Mouse (Mus musculus): Measurements from ENCODE around the gene Inha. TPM values are rescaled to one million over a fixed set of nuclear protein-coding genes. Genes with fewer than 3 reads are reported as not detected.

Gene Inha
- polyA plus RNA-seq, 1 experiment from 2014 or later, result 4.6 TPM

- peaks cover 40% of the 10 kb centered on the region for H3K27me3 ChIP-seq
- no peak overlapping the region for H3K27ac ChIP-seq
Measured at GRCm38 (mm10) chr1:75477264-75477965, 29.5 kb upstream of the Inha start.

DNA sequence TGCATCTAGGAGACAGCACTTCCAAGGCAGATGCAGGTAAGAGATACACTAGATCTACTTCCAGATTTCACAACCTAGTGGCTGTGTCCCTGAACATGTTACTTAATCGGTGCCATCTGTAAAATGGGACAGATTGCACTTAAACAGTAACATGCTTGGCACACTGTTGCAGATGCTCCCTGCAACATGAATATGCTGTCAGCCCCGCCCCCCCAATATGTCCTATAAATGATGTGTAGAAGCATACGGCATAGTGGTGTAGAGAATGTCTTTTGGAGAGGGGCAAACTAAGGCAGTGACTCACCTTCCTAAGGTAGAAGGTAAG, 28.9 kb upstream of the Inha start:
- Histone ChIP-seq H3K4me2 (peak overlapping the region; percentile 85), H3K9ac (no peak overlapping the region), H3K4me3 (peak overlapping the region; percentile 88), H3K27me3 (peaks cover 45% of the 10 kb centered on the region), H3K27ac (no peak overlapping the region; the same call in 1 of the 2 replicates), H3K9me3 (no peaks in the 10 kb centered on the region), H3K4me1 (peaks cover 22% of the 10 kb centered on the region), H3K36me3 (peaks cover 26% of the 10 kb centered on the region)
- WGBS, result 33% methylated on average over 3 of the region's 3 CpGs
- ATAC-seq (ENCODE audit: borderline replicate concordance, extremely low read depth, low FRiP score, low TSS enrichment), result no peak

More at GRCm38 (mm10) chr1:75477264-75477965, 29.5 kb upstream of the Inha start:
- Histone ChIP-seq H3K4me1 (peaks cover 22% of the 10 kb centered on the region), H3K36me3 (peaks cover 26% of the 10 kb centered on the region), H3K4me3 (peak overlapping the region; percentile 23), H3K9ac (no peak overlapping the region), H3K9me3 (no peaks in the 10 kb centered on the region), H3K4me2 (peak overlapping the region; percentile 85)
- ATAC-seq (ENCODE audit: borderline replicate concordance, extremely low read depth, low FRiP score, low TSS enrichment), result no peak
- 13% methylated on average over 35 of the region's 35 CpGs for WGBS

- Histone ChIP-seq H3K4me3 (peak overlapping the region; percentile 88), H3K36me3 (peaks cover 25% of the 10 kb centered on the region), H3K9ac (peak overlapping the region; percentile 73), H3K4me1 (peaks cover 22% of the 10 kb centered on the region), H3K27me3 (peaks cover 51% of the 10 kb centered on the region), H3K27ac (peak overlapping the region; percentile 88), H3K4me2 (peak overlapping the region; percentile 85), H3K9me3 (no peaks in the 10 kb centered on the region)
- peak; percentile 0; the same call in 1 of the 2 replicates for ATAC-seq (ENCODE audit: borderline replicate concordance, extremely low read depth, low FRiP score, low TSS enrichment)
- WGBS, result 0% methylated on average over 20 of the region's 25 CpGs
Measured at GRCm38 (mm10) chr1:75478497-75478896, 28.4 kb upstream of the Inha start.

DNA sequence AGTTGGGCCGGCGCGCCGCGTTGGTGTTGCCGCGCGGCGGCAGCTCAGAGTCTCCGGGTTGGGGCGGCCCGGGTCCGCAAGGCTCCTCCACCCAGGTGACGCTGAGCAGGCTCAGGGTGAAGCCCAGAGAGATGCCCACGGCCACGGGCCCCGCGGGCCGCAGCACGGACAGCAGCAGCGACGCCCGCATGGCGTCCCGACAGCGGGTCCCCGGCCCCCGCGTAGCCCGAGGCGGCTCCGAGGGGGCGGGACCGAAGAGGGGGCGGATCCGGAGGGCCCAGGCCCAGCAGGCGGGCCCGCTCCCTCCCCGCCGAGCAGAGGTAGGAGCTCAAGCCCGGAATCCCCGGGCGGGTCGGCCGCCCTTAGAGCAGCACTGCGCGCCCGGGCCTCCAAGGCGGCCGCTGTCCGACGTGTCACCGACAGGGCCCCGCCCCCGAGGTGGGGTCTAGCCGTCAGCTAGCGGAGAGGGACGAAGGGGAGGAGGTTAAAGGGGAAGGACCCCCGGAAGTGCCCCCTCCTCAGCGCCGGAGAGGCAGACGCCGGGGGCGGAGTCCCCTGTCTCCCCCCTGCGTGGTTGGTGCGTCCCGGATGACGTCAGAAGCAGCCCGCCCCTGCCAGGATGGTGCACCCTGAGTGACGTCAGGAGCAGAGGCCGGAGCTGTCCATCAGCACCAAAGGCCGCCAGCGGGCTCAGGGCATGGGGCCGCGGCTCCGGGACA, 27.8 kb upstream of the Inha start, which contains the start of the genes Chpf and Tmem198:
Gene Chpf (minus strand): TSS at position 392 of the 719 bp plus-strand sequence.
Gene Tmem198 (plus strand): TSS at position 617 of the 719 bp plus-strand sequence.
- peak within 1 kb of the TSS; percentile 73 for H3K9ac ChIP-seq
- under 1% methylated on average over 76 of the region's 76 CpGs for WGBS
- H3K4me3 ChIP-seq, result peak within 1 kb of the TSS; percentile 88
- ATAC-seq (ENCODE audit: borderline replicate concordance, extremely low read depth, low FRiP score, low TSS enrichment), result peak; percentile 92
- peaks cover 22% of the 10 kb centered on the region for H3K4me1 ChIP-seq
- peak within 1 kb of the TSS; percentile 85 for H3K4me2 ChIP-seq
- H3K36me3 ChIP-seq, result peaks cover 20% of the 10 kb centered on the region
- peaks cover 57% of the 10 kb centered on the region for H3K27me3 ChIP-seq
- H3K27ac ChIP-seq, result peak within 1 kb of the TSS; percentile 88
- H3K9me3 ChIP-seq, result no peaks in the 10 kb centered on the region

DNA sequence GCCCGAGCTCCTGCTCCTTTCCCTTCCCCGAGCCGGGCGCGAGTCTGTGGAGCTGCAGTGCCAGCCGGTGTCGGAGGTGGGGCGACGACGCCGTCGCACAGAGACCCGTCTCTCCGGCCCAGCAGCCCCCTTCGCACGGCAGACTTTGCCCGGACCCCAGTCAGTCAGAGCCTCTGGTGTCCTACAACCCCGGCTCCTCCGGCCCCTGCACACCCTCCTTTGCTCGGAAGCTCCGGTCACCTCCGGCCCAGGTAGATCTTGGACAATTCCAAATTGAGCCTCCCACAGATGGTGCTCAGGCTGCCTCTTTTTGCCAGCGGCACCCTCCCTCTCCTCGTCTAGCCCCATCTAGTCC, 27.3 kb upstream of the Inha start:
- Histone ChIP-seq H3K4me1 (peaks cover 22% of the 10 kb centered on the region), H3K27ac (no peak overlapping the region), H3K9me3 (no peaks in the 10 kb centered on the region), H3K4me3 (peak overlapping the region; percentile 88), H3K4me2 (peak overlapping the region; percentile 85), H3K36me3 (peaks cover 17% of the 10 kb centered on the region), H3K27me3 (peaks cover 62% of the 10 kb centered on the region), H3K9ac (no peak overlapping the region)
- under 1% methylated on average over 19 of the region's 24 CpGs for WGBS
- ATAC-seq (ENCODE audit: borderline replicate concordance, extremely low read depth, low FRiP score, low TSS enrichment), result peak; percentile 12; the same call in 1 of the 2 replicates

DNA sequence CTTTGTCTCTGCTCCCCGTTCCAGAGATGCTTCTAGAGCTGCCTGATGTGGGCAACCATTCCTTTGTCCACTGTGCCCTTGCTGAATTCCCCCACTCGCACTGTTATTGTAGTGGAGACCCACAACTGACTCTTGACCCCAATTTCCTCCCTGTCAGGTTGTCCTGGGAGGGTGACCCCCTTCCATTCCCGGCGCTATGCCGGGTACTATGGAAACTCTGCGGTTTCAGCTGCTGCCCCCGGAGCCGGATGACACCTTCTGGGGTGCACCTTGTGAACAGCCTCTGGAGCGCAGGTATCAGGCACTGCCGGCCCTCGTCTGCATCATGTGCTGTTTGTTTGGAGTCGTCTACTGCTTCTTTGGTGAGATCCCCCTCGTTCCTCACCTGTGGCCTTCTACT, 26.8 kb upstream of the Inha start:
- Histone ChIP-seq H3K4me3 (peak overlapping the region; percentile 88), H3K4me2 (peak overlapping the region; percentile 85), H3K27me3 (peaks cover 66% of the 10 kb centered on the region), H3K36me3 (peaks cover 13% of the 10 kb centered on the region), H3K9me3 (no peaks in the 10 kb centered on the region), H3K4me1 (peaks cover 22% of the 10 kb centered on the region), H3K27ac (no peak overlapping the region), H3K9ac (no peak overlapping the region)
- no peak for ATAC-seq (ENCODE audit: borderline replicate concordance, extremely low read depth, low FRiP score, low TSS enrichment)
- 24% methylated on average over 13 of the region's 13 CpGs for WGBS

DNA sequence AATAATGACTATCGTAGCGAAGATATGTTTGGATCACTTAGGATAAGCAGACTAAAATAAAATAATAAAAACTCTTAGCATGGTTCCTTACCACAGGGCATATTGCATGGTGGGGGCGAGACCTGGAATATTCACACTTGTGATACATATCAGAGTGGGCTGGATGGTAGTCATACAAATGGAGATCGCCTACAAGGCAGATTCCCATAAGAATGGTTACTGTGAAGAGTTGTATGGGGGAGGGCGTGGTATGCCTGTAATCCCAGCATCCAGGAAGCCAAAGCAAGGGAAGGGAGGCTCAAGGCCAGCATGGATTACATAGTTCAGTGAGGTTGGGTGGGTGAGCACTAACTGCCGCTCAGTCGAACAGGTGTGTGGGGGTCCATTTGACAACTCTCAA, 26.1 kb upstream of the Inha start:
- no peak overlapping the region for H3K4me2 ChIP-seq
- no peak overlapping the region for H3K4me3 ChIP-seq
- H3K9ac ChIP-seq, result no peak overlapping the region
- ATAC-seq (ENCODE audit: borderline replicate concordance, extremely low read depth, low FRiP score, low TSS enrichment), result no peak
- H3K36me3 ChIP-seq, result peaks cover 6% of the 10 kb centered on the region
- H3K27me3 ChIP-seq, result peaks cover 73% of the 10 kb centered on the region
- H3K9me3 ChIP-seq, result no peaks in the 10 kb centered on the region
- H3K27ac ChIP-seq, result no peak overlapping the region
- peaks cover 22% of the 10 kb centered on the region for H3K4me1 ChIP-seq
- WGBS, result 82% methylated on average over 7 of the region's 7 CpGs

- Histone ChIP-seq H3K4me2 (peak overlapping the region; percentile 80), H3K36me3 (peaks cover 17% of the 10 kb centered on the region)
Measured at GRCm38 (mm10) chr1:75486561-75486960, 20.3 kb upstream of the Inha start.

GRCm38 (mm10) chr1:75487040-75487404, 19.9 kb upstream of the Inha start:
- H3K4me3 ChIP-seq, result peak overlapping the region; percentile 49
- H3K4me1 ChIP-seq, result peaks cover 13% of the 10 kb centered on the region
- peak overlapping the region; percentile 80 for H3K4me2 ChIP-seq
- no peak for ATAC-seq (ENCODE audit: borderline replicate concordance, extremely low read depth, low FRiP score, low TSS enrichment)
- no peak overlapping the region for H3K9ac ChIP-seq
- no peak overlapping the region for H3K27ac ChIP-seq
- H3K36me3 ChIP-seq, result peaks cover 22% of the 10 kb centered on the region
- WGBS, result 2% methylated on average over 13 of the region's 13 CpGs
- H3K27me3 ChIP-seq, result peaks cover 74% of the 10 kb centered on the region
- no peaks in the 10 kb centered on the region for H3K9me3 ChIP-seq

More at GRCm38 (mm10) chr1:75486561-75486960, 20.3 kb upstream of the Inha start:
- Histone ChIP-seq H3K9ac (no peak overlapping the region), H3K27me3 (peaks cover 77% of the 10 kb centered on the region), H3K4me3 (no peak overlapping the region; the same call in 1 of the 2 replicates), H3K27ac (no peak overlapping the region), H3K4me1 (peaks cover 13% of the 10 kb centered on the region), H3K9me3 (no peaks in the 10 kb centered on the region)
- no peak; the same call in 1 of the 2 replicates for ATAC-seq (ENCODE audit: borderline replicate concordance, extremely low read depth, low FRiP score, low TSS enrichment)
- WGBS, result 8% methylated on average over 24 of the region's 24 CpGs

GRCm38 (mm10) chr1:75487405-75488161, 19.3 kb upstream of the Inha start:
- Histone ChIP-seq H3K9ac (no peak overlapping the region), H3K27me3 (peaks cover 68% of the 10 kb centered on the region), H3K36me3 (peaks cover 28% of the 10 kb centered on the region), H3K27ac (no peak overlapping the region), H3K4me2 (peak overlapping the region; percentile 80), H3K4me1 (peaks cover 13% of the 10 kb centered on the region), H3K9me3 (no peaks in the 10 kb centered on the region), H3K4me3 (peak overlapping the region; percentile 49)
- ATAC-seq (ENCODE audit: borderline replicate concordance, extremely low read depth, low FRiP score, low TSS enrichment), result peak; percentile 57
- under 1% methylated on average over 62 of the region's 62 CpGs for WGBS

DNA sequence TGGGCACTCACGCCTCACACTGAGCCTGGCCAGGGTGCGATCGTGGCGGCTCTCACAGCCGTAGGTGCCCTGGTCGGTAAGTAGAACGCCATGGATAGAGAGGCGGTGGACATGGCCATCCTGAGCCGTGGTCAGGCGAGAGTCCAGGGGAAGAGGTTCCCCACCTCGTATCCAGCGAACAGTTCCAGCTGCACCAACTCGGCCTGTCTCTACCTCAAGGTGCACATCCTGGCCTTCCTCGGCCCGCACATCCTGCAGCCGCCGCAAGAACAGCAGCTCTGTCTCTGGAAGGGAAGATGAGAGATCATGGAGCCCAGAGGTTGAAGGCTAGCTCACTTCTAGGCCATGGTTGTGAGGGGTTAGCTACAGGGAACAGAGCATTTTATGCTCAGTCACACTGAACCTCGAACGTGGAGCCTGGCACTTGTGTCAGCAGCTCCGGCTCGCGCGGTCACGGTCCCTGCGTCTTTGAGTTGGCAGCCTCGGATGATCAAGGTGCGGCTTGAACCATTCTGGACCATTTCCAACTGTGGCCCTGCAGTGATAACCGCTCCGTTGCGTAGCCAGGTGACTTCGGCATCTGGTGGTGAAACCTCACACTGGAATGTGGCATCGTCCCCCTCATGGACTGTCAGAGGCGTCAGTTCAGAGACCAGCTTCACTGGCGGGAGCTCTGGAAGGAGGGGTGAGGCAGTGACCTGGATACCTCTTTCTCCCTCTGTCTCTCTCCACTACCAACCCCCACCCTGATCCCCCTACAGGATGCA, 15.9 kb upstream of the Inha start:
- H3K36me3 ChIP-seq, result peaks cover 36% of the 10 kb centered on the region
- ATAC-seq (ENCODE audit: borderline replicate concordance, extremely low read depth, low FRiP score, low TSS enrichment), result no peak
- no peak overlapping the region for H3K9ac ChIP-seq
- H3K9me3 ChIP-seq, result no peaks in the 10 kb centered on the region
- no peak overlapping the region for H3K4me2 ChIP-seq
- 83% methylated on average over 34 of the region's 34 CpGs for WGBS
- H3K4me1 ChIP-seq, result peaks cover 13% of the 10 kb centered on the region
- H3K4me3 ChIP-seq, result no peak overlapping the region
- no peak overlapping the region for H3K27ac ChIP-seq
- peaks cover 34% of the 10 kb centered on the region for H3K27me3 ChIP-seq

Measured in lung, embryonic 15.5 days (tissue).